Mouse (Mus musculus) spleen, embryonic (tissue): ENCODE measurements around the gene Ssh3.

ENCODE experiments used
- CTCF ChIA-PET: fragments of 350-600 bp; sonication (Branson Sonifier 250); formaldehyde crosslinking; loops from one replicate; lab custom pipeline; 2022; lab: Charles Lee

The Ssh3 gene

DNA sequence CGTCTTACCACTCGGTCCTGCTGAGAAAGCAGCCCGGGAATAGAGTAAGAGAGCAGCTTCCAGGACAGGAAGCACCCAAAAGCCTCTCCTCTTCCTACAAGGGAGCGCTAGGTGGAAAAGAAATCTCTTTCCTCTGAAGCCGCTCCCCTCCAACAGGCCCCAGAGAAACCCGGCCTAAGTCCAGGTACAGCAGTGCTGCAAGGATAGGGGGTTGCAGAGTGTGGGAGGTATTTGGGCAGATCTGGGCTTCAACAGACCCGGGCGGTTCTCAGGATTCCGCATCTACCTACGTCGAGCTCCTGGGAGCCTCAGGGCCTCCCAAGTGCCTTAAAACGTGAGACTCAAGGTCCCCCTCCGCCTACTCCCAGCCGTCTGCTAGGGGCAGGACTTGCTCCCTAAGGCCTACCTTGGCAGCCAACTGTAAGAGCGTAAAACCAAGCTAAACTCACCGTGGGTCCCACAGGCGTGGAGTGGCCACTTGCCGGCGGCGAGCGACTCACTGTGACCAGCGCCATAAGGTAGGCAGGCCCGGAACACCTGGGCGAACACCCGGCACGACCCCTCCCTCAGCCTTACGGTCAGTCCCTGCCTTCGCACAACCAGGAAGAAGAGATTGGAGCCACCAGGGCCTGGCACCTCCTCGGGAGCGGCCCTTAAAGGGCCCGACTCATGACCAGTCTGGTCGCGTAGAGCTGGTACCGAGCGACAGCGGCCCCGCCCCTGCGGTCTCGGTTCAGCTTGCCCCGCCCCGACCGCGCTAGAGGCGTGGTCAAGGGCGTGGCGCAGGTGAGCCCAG is at the start of gene Ssh3:
Gene Ssh3 (minus strand): TSS at position 615 of the 796 bp plus-strand sequence.
- CTCF ChIA-PET = interaction anchor here (0.7 to 1.4 kb wide), 3 partner anchors 13 to 41 kb away, joined by 3 to 4 read pairs (median 3); partner anchors contain the start of gene Ankrd13d

DNA sequence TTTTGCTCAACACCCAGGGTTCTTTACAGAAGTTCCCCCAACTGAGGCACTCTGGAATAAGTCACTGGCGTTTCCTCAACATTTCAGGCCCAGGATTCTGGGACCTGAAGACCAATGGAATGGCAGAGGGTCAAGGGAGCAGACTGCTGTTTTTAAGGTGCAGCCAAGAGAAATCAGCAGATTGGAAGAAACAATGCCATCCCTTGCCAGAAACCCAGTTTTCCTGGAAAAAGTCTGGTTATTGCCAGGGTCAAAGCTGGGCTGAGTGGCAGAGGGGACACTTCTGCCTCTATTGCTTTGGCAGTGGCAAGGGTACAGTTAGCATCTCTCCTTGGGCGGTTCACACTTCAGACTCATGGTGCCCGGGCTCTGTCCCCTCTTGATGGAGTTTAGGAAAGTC is 48.2 kb upstream of the Ssh3 start:
- CTCF ChIA-PET = interaction anchor here (0.6 kb wide), 1 partner anchor 1202 kb away, joined by 4 read pairs; no protein-coding TSS in a partner anchor

DNA sequence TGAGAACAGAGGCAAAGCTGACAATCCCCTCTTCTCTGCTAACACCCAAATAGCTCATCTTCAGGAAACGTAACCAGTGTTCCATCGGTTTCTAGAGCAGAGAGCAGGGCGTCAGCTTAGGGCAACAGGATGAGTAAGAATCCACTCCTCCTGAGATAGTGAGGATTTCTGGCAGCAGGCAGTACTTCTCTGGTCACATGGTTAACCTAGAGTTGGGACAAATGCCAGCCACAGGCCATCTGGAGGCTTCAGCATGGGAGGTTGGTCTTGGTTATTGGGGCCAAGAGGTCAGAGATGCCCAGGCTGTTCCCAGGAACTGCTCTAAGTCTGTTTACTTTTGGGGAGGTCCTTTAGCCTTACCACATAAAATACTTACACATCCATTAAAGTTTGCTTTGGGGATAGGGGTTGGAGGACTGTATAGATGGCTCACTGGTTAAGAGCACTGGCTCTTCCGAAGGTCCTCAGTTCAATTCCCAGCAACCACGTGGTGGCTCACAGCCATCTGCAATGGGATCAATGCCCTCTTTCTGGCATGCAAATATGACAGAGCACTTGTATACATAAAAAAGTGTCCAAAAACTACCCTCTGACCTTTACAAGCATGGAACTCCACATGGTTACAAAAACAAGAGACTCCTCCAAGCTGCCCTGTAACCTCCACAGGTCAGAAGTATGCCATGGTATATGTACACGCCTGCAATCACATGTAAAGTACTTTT is 46.4 kb upstream of the Ssh3 start:
- CTCF ChIA-PET = interaction anchor here (0.8 kb wide), 1 partner anchor 441 kb away, joined by 3 read pairs; no protein-coding TSS in a partner anchor

DNA sequence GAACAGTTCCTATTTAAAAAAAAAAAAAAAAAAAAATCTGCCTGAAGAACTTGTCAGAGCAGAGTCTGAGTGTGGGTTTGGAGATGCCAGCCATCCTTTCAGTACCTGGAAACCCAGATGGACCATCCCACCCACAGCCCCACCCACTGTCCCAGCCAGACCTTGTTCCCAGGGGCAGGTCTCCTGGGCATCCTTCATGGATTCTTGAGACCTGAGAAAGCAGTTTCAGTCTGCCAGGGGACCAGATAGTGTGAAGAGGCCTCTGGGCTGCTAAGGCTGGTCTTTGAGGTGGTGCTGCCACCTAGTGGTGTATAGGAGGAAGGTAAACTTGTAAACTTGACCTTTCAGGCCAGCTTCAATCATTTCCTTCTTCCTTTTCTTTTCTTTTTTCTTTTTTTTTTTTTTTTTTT is 40.8 kb upstream of the Ssh3 start:
- CTCF ChIA-PET = interaction anchor here (0.6 to 1.2 kb wide), 3 partner anchors 40 to 291 kb away, joined by 3 to 9 read pairs (median 4); no protein-coding TSS in a partner anchor

DNA sequence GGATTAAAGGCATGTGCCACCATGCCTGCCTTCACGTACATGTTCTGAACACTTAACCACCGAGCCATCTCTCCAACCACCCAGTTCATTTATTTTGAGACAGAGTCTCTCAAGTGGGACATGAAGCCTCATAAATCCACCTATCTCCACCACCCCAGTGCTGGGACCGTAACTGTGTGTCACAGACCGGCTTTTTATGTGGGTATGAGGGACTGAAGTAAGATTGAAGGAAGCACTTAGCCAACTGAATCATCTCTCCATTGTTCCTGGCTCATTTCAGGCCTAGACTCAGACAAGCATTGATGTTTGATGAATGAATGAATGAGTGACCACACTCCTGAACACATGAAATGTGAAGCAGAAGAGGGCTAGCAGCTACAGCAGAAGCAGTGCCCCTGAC is 40.3 kb upstream of the Ssh3 start:
- CTCF ChIA-PET = interaction anchor here (1.2 kb wide), 1 partner anchor 51 kb away, joined by 3 read pairs; no protein-coding TSS in a partner anchor

DNA sequence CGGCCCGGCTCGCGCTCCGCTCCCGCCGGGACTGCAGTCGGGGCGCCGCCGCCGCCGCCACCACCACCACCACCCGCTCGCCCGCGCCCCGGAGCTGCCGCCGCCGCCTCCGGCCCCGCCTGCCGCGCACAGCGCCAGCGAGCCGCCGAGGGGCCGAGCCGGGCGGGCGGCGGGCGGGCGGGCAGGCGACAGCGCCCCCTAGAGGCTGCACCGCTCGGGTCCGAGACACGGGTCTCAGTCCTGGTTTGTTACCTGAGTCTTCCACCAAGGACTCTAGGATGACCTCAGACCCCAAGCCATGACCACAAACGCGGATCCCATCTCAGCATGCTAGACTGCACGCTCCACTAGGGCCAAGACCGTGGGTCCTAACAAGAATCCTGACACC is 37.2 kb upstream of the Ssh3 start, which contains the start of gene Grk2:
Gene Grk2 (minus strand): TSS at position 33 of the 388 bp plus-strand sequence.
- CTCF ChIA-PET = interaction anchor here (1.2 kb wide), 1 partner anchor 9 kb away, joined by 6 read pairs; no protein-coding TSS in a partner anchor

DNA sequence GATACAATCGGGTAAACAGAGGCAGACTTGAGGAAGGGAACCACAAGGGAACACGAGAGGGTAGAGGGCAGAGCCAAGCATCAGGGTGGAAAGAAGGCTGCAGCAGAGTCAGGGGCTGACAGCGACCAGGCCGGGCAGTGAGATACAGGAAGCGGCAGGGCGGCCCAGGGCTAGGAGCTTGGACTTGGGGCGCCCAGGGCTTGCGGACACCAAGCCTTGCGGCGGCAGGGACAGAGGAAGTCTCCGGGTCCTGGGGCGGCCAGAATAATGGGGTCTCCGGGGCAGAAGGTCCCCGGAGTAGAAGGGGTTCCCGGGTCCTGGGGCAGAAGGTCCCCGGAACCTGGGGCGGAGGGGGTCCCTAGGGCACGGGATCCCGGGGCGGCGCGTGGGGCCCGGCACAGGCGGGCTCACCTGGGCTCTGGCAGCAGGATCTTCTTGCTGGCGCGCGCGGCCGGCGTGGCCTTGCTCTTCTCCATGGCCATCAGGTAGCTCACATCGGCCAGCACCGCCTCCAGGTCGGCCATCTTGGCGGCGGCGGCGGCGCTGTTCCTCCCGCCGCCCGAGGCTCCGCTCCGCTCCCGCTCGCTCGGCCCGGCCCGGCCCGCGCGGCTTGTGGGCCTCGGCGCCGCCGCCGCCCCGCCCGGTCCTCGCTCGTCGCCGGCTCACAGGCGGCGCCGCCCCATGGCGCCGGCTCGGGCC is 36.7 kb upstream of the Ssh3 start:
- CTCF ChIA-PET = interaction anchor here (1.0 to 1.2 kb wide), 2 partner anchors 9 to 253 kb away, joined by 3 to 6 read pairs; no protein-coding TSS in a partner anchor

DNA sequence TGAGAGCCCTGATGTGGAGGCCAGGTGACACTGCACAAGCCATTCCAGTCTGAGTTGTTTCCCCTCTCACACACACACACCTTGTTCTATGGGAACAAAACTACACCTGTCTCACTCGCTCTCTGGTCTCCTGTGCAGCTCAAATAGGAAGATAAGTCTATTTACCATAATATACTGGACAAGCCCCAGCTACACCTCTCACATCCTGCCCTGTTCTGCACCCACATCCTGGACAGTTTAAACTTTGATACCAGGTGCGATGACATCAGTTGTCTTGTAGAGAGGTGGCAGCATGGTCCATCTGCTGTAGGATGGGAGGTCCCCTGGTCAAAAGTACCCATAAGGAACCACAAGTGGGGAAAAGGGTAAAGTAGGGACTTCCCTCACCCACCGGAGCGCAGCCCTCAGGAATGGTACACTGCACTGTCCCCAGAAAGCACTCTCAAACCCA is 35.9 kb upstream of the Ssh3 start:
- CTCF ChIA-PET = interaction anchor here (0.6 to 1.0 kb wide), 2 partner anchors 252 to 271 kb away, joined by 3 read pairs; no protein-coding TSS in a partner anchor

DNA sequence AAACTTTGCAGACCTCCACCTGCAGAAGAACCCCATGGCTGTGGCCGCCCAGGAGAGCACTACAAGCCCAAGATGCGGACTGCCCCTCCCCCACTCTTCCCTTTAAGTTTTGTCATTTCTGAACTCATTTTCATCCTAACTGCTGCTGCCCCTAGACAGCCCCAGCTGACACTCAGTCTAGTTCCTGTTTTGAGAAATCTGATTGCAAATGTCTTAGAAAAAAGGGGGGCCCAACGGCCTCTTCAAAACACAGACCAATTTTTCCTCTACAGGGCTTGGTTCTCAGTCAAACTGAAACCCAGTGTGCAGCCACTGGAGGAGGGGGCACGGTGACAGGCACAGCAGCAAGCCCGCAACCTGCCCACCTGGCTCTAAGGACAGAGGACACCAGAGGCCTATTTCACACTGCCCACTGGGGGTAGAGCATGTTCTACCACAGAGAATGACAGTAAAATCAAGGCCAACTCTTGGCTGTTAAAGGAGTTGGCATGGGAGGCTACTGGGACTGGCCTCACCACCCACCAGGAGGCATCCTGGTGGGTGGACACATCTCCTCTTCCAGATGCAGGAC is 35.4 kb upstream of the Ssh3 start:
- CTCF ChIA-PET = interaction anchor here (0.6 kb wide), 2 partner anchors 119 to 270 kb away, joined by 3 read pairs; no protein-coding TSS in a partner anchor

DNA sequence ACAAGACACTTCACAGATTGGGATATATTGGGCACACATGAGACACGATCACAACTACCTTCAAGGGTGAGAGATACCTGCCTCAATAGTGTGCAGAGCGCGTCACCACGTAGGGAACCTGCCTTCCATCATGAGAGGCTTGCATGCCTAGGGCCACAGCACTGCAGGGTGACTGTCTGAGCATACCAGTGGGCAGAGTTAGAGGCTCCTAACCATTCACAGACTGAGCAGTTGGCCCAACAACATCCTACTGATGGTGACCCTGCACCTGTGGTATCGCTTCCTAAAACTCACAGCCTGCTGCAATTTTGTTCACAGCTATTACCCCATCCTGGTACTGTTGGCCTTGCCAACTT is 34.6 kb upstream of the Ssh3 start:
- CTCF ChIA-PET = interaction anchor here (0.6 to 0.8 kb wide), 3 partner anchors 9 to 118 kb away, joined by 3 read pairs; no protein-coding TSS in a partner anchor

DNA sequence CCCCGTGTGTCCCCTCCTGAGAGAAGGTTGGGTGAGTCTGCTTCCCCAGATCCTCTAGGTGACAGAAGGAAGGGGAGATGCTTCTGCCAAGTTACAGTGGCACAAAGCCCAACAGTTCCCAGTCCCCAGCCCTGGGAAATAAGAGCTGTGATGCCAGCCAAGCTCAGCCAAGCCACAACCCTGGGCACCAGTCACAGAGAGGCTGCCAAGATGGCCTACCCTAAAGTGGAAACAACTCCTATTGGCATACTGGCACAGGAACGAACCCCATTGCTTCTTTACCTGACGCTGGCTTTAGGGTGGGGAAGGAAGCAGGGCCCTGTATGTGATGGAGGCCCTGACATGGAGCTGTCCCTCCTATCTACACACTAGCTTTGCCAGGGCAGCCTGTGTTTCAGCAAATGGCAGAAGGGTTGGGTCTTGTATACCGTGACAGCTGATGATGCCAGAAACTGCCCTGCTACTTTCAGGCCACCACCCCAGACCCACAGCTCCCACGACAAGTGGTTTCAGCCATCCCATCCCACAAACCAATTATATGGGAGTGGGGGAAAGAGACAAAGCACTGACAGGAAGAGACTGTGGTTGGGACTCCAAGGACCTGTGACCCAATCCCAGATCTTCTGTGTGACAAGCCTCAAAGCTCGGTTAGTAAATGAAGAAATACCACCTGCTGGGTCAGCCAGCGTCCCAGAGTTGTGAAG is 34.1 kb upstream of the Ssh3 start:
- CTCF ChIA-PET = interaction anchor here (0.8 to 1.3 kb wide), 3 partner anchors 9 to 19 kb away, joined by 3 read pairs; no protein-coding TSS in a partner anchor

DNA sequence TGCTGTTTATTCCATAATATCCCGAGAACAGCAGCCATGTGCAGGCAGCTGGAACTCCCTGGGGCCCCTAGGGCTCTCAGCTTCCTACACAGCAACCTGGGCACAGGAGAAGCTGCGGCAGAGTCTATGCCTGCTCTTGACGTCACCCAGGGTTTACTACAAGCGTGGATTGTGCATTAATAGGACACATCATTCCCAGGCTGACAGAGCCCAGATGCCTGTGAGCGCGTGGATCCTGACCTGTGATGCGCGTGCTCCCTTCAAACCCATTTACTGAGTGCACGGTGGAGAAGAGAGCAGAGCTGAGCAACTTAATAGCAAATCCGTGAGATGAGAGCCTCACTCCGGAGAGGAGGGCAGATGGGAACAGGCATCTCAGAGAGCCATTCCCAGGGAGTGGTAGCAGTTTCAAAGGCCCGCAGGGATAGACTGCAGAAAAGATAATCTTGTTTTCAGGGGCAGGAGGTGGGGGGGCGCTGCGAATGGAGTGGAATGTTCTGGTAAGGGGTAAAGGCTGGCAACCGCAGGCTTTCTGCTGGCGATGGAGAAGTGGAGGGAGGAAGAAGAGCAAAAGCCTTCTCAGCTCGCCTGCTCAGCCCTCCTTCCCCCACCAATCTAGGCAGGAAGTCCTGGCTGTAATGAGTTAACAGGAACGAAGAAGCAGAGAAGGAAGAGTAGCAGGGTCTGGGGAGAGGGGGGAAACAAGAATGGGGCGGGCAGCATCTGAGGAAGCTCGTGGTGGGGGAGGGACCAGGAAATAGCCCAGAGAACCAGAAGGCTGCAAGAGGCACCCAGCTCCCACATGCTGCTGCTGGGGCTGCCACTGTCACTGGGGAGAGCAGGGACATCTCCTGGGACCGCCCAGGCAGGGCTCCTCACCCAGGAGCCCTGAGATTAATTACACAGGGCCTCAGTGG is 33.0 kb upstream of the Ssh3 start:
- CTCF ChIA-PET = interaction anchor here (1.3 kb wide), 1 partner anchor 18 kb away, joined by 3 read pairs; no protein-coding TSS in a partner anchor

DNA sequence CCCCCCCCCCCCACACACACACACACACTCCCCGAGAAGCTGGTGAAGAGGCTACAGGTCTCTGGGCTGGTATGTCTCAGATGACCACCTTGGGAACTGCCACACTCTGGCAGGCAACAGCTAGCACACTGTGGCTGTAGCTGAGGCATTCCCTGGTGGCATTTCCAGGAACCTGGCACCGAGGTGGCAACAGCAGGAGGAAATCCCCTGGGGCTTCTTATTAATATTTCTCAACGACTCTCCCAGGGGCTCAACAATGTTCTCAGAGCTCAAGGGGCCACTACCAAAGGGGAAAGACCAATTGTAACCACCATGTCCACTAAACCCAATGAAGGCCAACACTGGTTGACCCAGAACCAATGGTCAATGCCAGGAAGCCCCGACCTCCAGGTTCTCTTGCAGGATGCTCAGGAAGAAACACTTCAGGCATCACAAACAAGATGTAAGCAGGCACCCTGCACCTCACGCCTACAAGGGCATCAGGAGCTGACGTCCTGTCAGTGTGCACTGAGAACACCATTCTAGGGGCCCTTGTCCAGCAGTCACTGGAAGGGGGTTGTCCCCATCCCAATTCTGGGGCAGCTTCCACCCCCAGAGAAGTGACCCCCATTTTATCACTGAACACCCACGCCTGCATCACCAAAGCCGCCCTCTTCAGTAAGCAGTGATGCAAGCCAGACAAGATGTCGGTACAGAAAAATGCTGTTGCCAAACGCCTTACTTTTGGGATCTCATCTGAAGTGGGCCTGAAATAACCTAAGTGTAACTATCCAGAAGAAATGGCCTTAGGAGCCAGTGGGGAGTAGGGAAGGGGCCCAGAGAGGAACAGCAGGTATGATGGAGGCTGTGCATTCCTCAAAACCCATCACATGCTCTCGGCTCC is 32.1 kb upstream of the Ssh3 start:
- CTCF ChIA-PET = interaction anchor here (0.5 to 0.6 kb wide), 3 partner anchors 11 to 68 kb away, joined by 3 to 12 read pairs (median 3); no protein-coding TSS in a partner anchor

DNA sequence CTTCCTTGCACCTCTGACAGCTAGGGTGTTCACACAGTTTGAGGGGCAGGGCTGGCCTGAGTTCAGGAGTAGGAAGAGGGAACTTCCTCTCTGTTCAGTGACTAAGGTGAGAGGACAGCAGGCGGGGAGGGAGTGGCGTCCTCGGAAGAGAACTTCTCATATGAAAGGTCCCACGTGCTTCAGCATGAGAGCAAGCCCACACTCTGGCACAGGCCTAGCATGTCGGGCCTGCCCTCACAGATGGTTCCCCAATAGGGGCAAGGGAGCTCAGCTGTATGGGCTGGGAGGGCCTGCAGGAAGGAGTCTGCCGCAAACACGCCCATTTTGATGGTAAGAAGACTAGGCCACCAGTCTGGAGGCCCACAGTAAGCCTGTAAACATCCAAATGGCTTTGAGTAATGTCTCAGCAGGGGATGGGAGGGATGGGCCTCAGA is 31.3 kb upstream of the Ssh3 start:
- CTCF ChIA-PET = interaction anchor here (0.9 kb wide), 1 partner anchor 68 kb away, joined by 3 read pairs; the partner anchor contains the start of gene Pold4

DNA sequence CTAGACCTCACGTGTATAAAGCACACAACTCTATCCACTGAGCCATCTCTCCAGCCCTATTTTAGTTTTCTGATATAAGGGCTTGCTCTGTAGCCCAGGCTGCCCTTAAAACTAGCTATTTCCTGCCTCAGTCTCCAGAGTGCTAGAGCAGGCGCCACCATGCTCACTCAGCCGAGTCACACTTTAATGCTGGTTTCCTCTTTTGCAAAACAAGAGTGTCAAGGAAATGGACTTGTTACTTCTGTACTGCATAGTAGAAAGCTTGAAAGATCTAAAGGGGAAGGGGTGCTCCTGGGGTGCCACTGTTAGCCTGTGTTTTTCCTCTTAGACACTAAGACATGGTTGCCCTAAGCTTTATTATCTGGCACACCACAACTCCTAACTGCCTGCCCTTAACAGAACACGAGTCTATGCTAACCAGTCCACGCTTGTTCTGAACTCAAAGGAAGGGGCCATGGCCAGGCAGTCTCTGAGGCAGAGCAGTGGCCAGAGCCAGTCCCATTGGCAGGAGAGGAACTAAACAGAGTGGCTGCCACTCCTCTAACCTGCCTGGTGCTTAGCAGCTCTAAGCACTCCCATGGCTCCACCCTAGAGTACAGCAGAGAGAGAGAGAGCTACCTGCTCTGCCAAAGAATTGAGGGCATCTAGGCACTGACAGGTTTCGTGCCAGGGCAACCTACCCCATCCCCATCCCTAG is 30.7 kb upstream of the Ssh3 start:
- CTCF ChIA-PET = interaction anchor here (0.9 kb wide), 1 partner anchor 68 kb away, joined by 3 read pairs; the partner anchor contains the start of gene Pold4

DNA sequence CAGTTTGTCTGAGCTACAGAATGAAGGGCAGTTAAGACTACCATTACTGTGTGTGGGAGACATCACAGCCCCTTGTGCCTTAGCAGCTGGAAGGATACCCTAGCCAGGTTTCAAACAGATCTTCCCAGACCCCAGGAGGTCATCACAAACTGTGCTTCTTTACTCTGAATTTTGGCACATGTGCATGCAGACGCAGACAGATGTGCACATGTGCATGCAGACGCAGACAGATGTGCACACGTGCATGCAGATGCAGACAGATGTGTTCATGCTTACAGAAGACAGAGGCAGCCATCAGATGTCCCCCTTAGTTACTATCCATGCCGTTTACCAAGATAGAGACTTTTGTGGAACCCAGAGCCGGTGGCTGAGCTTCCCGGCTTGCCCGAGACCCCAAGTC is 30.1 kb upstream of the Ssh3 start:
- CTCF ChIA-PET = interaction anchor here (0.9 kb wide), 1 partner anchor 67 kb away, joined by 3 read pairs; the partner anchor contains the start of gene Pold4
